Mouse (Mus musculus) intestine, postnatal 0 days (tissue): ENCODE results near the gene Fam114a2. TPM values are rescaled to one million over a fixed set of nuclear protein-coding genes. Genes with fewer than 3 reads are reported as not detected.

Experiments used
- ATAC-seq: fragments of 200-750 bp; cut with Nextera tagmentation; 2 replicates; pipeline ENCODE4 v1.8.0; 2017; ENCODE audit warnings: mild to moderate bottlenecking, moderate TSS enrichment, moderate library complexity
- H3K27ac ChIP-seq: fragments of 300-500 bp; sonication (generic); 2 replicates; pipeline ENCODE4 v1.5.1; 2014; ENCODE audit warnings: mild to moderate bottlenecking, low read depth, low read length, moderate library complexity
- H3K27me3 ChIP-seq: fragments of 300-500 bp; sonication (generic); replicated peaks from 2 replicates; pipeline ENCODE4 v1.6.1; 2014; ENCODE audit warnings: low read length, mixed read lengths; ENCODE audit not compliant: control insufficient read depth, insufficient read depth
- H3K36me3 ChIP-seq: fragments of 300-500 bp; sonication (generic); 2 replicates; pipeline ENCODE4 v1.6.1; 2014; ENCODE audit warnings: mild to moderate bottlenecking, moderate library complexity; ENCODE audit not compliant: control insufficient read depth, insufficient read depth
- H3K4me1 ChIP-seq: fragments of 300-500 bp; sonication (generic); replicated peaks from 2 replicates; pipeline ENCODE4 v1.6.1; 2014; ENCODE audit warnings: antibody characterized with exemption, low read length, mixed read lengths; ENCODE audit not compliant: control insufficient read depth, insufficient read depth
- H3K4me2 ChIP-seq: fragments of 300-500 bp; sonication (generic); replicated peaks from 2 replicates; pipeline ENCODE4 v1.6.1; 2014; ENCODE audit warnings: low read depth, mild to moderate bottlenecking, moderate library complexity
- H3K4me3 ChIP-seq: fragments of 300-500 bp; sonication (generic); 2 replicates; pipeline ENCODE4 v1.5.1; 2014; ENCODE audit warnings: low read depth, low read length
- H3K9ac ChIP-seq: fragments of 300-500 bp; sonication (generic); 2 replicates; pipeline ENCODE4 v1.6.1; 2014; ENCODE audit warnings: mild to moderate bottlenecking, low read depth, low read length
- H3K9me3 ChIP-seq: fragments of 300-500 bp; sonication (generic); 2 replicates; pipeline ENCODE4 v1.6.1; 2016; ENCODE audit warnings: mixed run types; ENCODE audit not compliant: control insufficient read depth
- CTCF ChIP-seq: sonication (generic); IDR thresholded peaks from 2 replicates; pipeline ENCODE4 v1.5.1; 2016; ENCODE audit warnings: low read depth, mild to moderate bottlenecking, control low read depth, antibody characterized with exemption, moderate library complexity
- WGBS: fragments of 180-500 bp; shearing (Covaris S2); extraction: QIAGEN DNeasy Blood & Tissue Kit; methylation state at CpG from one replicate; pipeline ENCODE4 v1.1.7; 2014; 5-methylcytosine and 5-hydroxymethylcytosine counted together
- polyA plus RNA-seq: library from polyadenylated mRNA; unstranded; fragments of >200 nt; fragmentation: Nextera tagmentation; extraction: Ambion mirVana; gene quantifications from 2 replicates; pipeline ENCODE4 v1.2.1, GENCODE M21; 2015

Fam114a2 gene
- polyA plus RNA-seq, 1 experiment from 2014 or later, result 56.1 TPM

DNA sequence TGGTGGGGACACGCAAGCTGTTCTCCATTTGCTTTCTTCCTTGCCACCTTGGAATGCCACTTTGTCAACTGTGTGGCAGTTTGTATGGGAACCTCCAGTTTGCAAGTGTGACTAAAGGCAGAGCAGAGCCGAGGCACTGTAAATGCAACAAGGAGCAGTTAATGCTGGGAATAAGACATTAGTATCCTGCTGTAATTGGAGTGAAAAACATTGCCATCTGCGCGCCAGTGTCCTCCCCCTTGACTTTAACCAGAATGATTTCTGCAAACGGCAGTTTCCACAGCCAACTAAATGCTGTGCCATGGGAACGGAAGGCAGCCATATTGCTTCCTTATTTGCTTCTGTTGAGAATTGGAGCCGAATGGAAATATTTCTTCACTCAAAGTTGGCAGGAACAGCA is 3.6 kb upstream of the Fam114a2 start:
- H3K9ac ChIP-seq, result no peak overlapping the region
- H3K36me3 ChIP-seq, result peaks cover 10% of the 10 kb centered on the region
- ATAC-seq, result no peak
- H3K27ac ChIP-seq, result no peak overlapping the region
- no peak for TF ChIP-seq CTCF
- H3K4me2 ChIP-seq, result no peak overlapping the region
- H3K27me3 ChIP-seq, result no peaks in the 10 kb centered on the region
- H3K4me1 ChIP-seq, result no peaks in the 10 kb centered on the region
- no peaks in the 10 kb centered on the region for H3K9me3 ChIP-seq
- H3K4me3 ChIP-seq, result no peak overlapping the region
- WGBS, result 94% methylated on average over 7 of the region's 7 CpGs

DNA sequence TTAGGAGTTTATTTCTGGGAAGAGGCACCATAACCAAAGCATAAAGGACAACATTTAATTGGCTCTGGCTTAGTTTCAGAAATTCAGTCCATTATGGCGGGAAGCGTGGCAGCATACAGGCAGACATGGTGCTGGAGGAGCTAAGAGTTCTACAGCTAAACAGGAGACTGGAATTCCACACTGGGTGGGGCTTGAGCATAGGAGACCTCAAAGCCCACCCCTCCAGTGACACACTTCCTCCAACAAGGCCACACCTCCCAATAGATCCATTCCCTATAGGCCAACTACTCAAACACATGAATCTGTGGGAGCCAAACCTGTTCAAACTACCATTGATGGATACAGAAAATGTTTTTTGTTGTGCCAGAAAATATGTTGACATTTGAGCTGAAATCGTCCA is 2.8 kb upstream of the Fam114a2 start:
- 96% methylated on average over 3 of the region's 3 CpGs for WGBS

DNA sequence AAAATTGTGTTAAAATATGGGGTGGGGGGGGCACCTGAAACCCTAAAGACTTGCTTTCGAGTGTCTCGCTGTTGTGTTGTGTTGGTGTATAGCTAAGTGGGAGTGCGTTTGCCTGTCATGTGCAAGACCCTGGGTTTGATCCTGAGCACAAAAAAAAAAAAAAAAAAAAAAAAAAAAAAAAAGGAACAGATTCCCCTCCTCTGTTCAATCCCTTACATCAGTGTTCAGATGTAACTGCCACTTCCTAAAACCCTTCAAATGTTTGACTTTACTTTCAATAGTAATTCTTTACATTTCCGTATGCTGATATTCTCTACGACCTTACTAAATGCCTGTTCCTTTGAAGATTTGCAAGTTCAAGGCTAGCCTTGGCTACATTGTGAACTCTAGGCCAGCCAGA is 887 bp upstream of the Fam114a2 start:
- TF ChIP-seq CTCF, result no peak
- H3K4me1 ChIP-seq, result no peaks in the 10 kb centered on the region
- peak overlapping the region; percentile 86 for H3K4me2 ChIP-seq
- H3K4me3 ChIP-seq, result peak overlapping the region; percentile 95
- no peaks in the 10 kb centered on the region for H3K9me3 ChIP-seq
- no peak for ATAC-seq
- no peaks in the 10 kb centered on the region for H3K27me3 ChIP-seq
- H3K36me3 ChIP-seq, result peaks cover 10% of the 10 kb centered on the region
- H3K27ac ChIP-seq, result no peak overlapping the region
- no peak overlapping the region; the same call in 1 of the 2 replicates for H3K9ac ChIP-seq
- 64% methylated on average over 5 of the region's 5 CpGs for WGBS

More for the DNA sequence above, 2.8 kb upstream of the Fam114a2 start:
- TF ChIP-seq CTCF, result no peak
- no peaks in the 10 kb centered on the region for H3K4me1 ChIP-seq
- no peak overlapping the region for H3K27ac ChIP-seq
- H3K9ac ChIP-seq, result no peak overlapping the region
- H3K9me3 ChIP-seq, result no peaks in the 10 kb centered on the region
- no peaks in the 10 kb centered on the region for H3K27me3 ChIP-seq
- no peak overlapping the region for H3K4me3 ChIP-seq
- H3K36me3 ChIP-seq, result peaks cover 10% of the 10 kb centered on the region
- no peak overlapping the region for H3K4me2 ChIP-seq
- no peak for ATAC-seq

DNA sequence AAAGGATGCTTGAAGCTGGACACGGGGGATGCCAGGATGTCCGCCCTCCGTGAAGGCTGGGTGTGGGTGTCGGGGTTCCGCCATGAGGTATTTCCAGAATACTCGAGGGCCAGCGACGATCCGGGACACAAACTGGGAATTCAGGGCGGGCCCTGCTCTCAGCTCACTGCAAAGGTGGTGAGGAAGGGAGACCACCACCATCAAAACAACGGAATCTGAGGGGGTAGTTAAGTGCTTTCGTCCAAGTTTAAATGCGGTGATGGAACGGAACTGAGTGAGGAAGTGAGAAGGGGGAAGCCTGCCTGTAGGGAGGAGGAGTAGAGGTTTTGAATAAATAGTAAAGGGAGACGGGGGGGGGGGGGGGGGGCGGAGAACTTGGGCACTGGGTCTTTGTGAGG is 333 bp upstream of the Fam114a2 start:
- Histone ChIP-seq H3K9me3 (no peaks in the 10 kb centered on the region), H3K27ac (0 out of 2 replicates have a peak overlapping the region, but pooled peaks have one; percentile 28), H3K9ac (peak overlapping the region; percentile 70), H3K27me3 (no peaks in the 10 kb centered on the region), H3K4me2 (peak overlapping the region; percentile 86), H3K36me3 (peaks cover 12% of the 10 kb centered on the region), H3K4me3 (peak overlapping the region; percentile 95), H3K4me1 (no peaks in the 10 kb centered on the region)
- no peak for TF ChIP-seq CTCF
- ATAC-seq, result peak; percentile 19; the same call in 1 of the 2 replicates
- under 1% methylated on average over 14 of the region's 16 CpGs for WGBS

DNA sequence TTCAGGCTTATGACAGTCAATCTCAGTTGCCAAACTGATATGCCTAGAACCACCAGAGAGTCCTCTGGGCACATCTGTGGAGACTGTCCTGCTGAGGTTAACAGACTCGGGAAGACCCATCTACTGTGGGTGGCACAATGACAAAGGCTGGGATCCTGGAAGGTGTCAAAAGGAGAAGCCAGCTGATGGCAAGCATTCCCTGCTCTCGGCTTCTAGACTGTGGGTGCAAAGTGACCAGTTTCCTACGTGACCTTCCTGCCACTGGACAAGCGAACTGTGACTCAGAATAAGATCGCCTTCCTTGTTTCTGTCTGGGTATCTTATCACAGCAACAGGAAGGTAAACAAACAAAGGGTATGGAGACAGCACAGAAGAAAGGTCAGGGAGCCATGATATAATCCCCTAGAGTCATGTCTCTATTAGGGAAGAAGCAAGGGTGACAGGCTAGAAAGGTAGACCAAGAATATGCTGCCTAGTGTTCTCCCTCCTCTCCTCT is 1.4 kb downstream of the Fam114a2 start:
- TF ChIP-seq CTCF, result no peak
- Histone ChIP-seq H3K4me1 (no peaks in the 10 kb centered on the region), H3K27me3 (no peaks in the 10 kb centered on the region), H3K9ac (no peak overlapping the region), H3K4me3 (0 out of 2 replicates have a peak overlapping the region, but pooled peaks have one; percentile 95), H3K27ac (no peak overlapping the region), H3K9me3 (no peaks in the 10 kb centered on the region), H3K36me3 (peaks cover 19% of the 10 kb centered on the region), H3K4me2 (peak overlapping the region; percentile 86)
- ATAC-seq, result no peak
- WGBS, result 27% methylated on average over 5 of the region's 5 CpGs

DNA sequence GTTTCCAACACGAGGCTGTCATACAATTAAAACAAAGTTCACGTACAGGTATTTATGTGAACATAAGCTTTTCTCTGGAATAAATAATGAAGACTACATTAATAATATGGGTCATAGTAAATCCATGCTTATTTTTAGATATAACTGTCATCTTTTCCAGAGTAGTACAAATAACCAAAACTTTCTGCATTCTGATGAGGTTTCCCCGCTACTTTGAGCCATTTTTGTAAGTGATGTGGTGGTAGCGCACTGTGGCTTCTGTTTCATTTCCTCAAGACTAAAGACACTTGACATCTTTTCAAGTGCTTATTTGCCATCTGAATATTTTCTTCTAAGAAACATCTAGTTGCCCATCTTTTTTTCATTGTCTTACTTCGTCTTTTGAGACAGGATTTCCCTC is 3.2 kb downstream of the Fam114a2 start:
- Histone ChIP-seq H3K27ac (no peak overlapping the region), H3K4me3 (no peak overlapping the region), H3K4me2 (no peak overlapping the region), H3K9me3 (no peaks in the 10 kb centered on the region), H3K4me1 (no peaks in the 10 kb centered on the region), H3K36me3 (peaks cover 31% of the 10 kb centered on the region), H3K27me3 (no peaks in the 10 kb centered on the region), H3K9ac (no peak overlapping the region)
- ATAC-seq, result no peak
- TF ChIP-seq CTCF, result no peak
- 88% methylated on average over 5 of the region's 5 CpGs for WGBS
